Mouse (Mus musculus) CH12F3 (cell line): ENCODE results near the gene H2al1m.
"Not testable (repeated sequence)": the region's sequence is repeated elsewhere in the genome, so short reads cannot be mapped to it uniquely, and the experiment has no call there.

ENCODE experiments used
- in situ Hi-C: fragments of 300-500 bp; cut with MboI; formaldehyde crosslinking; loops from 2 replicates; pipeline ENCODE4 v1.14.3; 2020; ENCODE audit warnings: low sequenced_read_pairs

H2al1m gene

GRCm38 (mm10) chrX:9283464-9283863, at the start of gene H2al1m:
TSS of gene H2al1m (plus strand) at chrX:9283764.
- in situ Hi-C loops = not testable (repeated sequence)

GRCm38 (mm10) chrX:9240737-9241591, 42.6 kb upstream of the H2al1m start:
- in situ Hi-C loops = no loop called here

- in situ Hi-C loops = no loop called here
Measured at GRCm38 (mm10) chrX:9243381-9243864, 40.1 kb upstream of the H2al1m start.

- in situ Hi-C loops = no loop called here
Measured at GRCm38 (mm10) chrX:9244603-9245336, 38.8 kb upstream of the H2al1m start.

GRCm38 (mm10) chrX:9248911-9249310, 34.7 kb upstream of the H2al1m start:
- in situ Hi-C loops = no loop called here

- in situ Hi-C loops = no loop called here
Measured at GRCm38 (mm10) chrX:9253990-9254389, 29.6 kb upstream of the H2al1m start.

GRCm38 (mm10) chrX:9254901-9255300, 28.7 kb upstream of the H2al1m start:
- in situ Hi-C loops = no loop called here

GRCm38 (mm10) chrX:9256766-9257165, 26.8 kb upstream of the H2al1m start, which contains the start of gene Gm14862:
TSS of gene Gm14862 (minus strand) at chrX:9256899.
- in situ Hi-C loops = no loop called here

GRCm38 (mm10) chrX:9257831-9258230, 25.7 kb upstream of the H2al1m start:
- in situ Hi-C loops = no loop called here

- in situ Hi-C loops = no loop called here
Measured at GRCm38 (mm10) chrX:9259267-9259666, 24.3 kb upstream of the H2al1m start.

GRCm38 (mm10) chrX:9271112-9271511, 12.5 kb upstream of the H2al1m start:
- in situ Hi-C loops = no loop called here

GRCm38 (mm10) chrX:9271947-9272459, 11.6 kb upstream of the H2al1m start:
- in situ Hi-C loops = no loop called here

GRCm38 (mm10) chrX:9272460-9273361, 10.9 kb upstream of the H2al1m start, which contains the start of gene Xk:
TSS of gene Xk (plus strand) at chrX:9272756.
- in situ Hi-C loops = no loop called here

GRCm38 (mm10) chrX:9273377-9274002, 10.1 kb upstream of the H2al1m start:
- in situ Hi-C loops = no loop called here

GRCm38 (mm10) chrX:9274321-9274720, 9.2 kb upstream of the H2al1m start:
- in situ Hi-C loops = no loop called here

- in situ Hi-C loops = not testable (repeated sequence)
Measured at GRCm38 (mm10) chrX:9293140-9293829, 9.7 kb downstream of the H2al1m start.

- in situ Hi-C loops = no loop called here
Measured at GRCm38 (mm10) chrX:9298413-9298864, 14.9 kb downstream of the H2al1m start.

GRCm38 (mm10) chrX:9302791-9303190, 19.2 kb downstream of the H2al1m start:
- in situ Hi-C loops = no loop called here

- in situ Hi-C loops = no loop called here
Measured at GRCm38 (mm10) chrX:9303455-9303854, 19.9 kb downstream of the H2al1m start.
